Mouse (Mus musculus): ENCODE results near the gene Ap1b1. TPM values are rescaled to one million over a fixed set of nuclear protein-coding genes. Genes with fewer than 3 reads are reported as not detected.
A peak's percentile ranks its signal among the peaks of the same experiment; 100 is the strongest.

Gene Ap1b1
- polyA plus RNA-seq (2016; fragmentation: Nextera tagmentation; extraction: Ambion mirVana) = 54.8 and 55.3 TPM in 2 replicates

DNA sequence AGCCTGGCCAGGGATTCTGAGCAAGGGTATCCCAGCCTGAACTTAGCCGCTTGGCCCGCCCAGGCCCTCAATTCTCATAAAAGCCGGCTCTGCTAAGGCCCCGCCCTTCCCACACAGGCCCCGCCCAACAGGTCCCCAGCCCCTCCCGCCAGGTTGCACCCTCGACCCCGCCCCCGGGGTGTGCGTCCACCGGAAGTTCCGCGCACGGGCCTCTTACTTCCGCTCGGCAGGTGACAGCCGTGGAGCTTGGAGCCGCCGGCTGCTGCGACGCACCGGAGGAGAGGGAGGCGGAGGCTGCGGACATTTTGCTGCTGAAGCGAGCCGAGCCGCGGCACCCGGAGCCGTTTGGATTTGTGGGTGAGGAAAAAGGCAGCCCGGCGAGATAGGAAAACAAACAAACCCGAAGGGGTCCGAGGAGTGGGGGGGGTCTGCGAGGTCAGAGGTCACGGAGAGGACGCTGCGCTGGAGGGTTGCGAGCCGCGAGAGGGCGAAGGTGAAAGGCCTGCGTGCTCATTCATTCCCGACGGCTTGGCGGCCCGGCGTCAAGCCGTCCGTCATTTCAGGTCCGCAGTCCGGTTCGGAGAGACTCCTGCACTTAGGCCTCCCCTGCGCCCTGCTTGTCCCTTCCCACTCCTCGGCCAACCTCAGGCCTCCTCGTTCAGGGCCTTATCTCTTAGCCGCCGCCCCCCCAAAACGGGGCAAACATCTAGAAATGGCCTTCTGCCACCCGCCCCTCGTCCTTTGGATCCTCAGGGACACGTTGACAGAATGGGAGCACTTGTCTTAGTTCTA lies at the start of gene Ap1b1:
Gene Ap1b1, plus strand, starts transcription at position 130 of the 792 bp plus-strand sequence.
- H3K9me3 ChIP-seq = no peaks in the 10 kb centered on the region
- H3K9ac ChIP-seq = peak within 1 kb of the TSS; percentile 74
- peak within 1 kb of the TSS; percentile 90 for H3K4me2 ChIP-seq (replicated peaks)
- H3K27ac ChIP-seq = peak within 1 kb of the TSS; percentile 5; the same call in 1 of the 2 replicates
- H3K4me1 ChIP-seq = peaks cover 8% of the 10 kb centered on the region; the same call in 1 of the 2 replicates
- peak; percentile 87 for ATAC-seq (ENCODE audit: insufficient number of reproducible peaks, insufficient read depth, low FRiP score, low TSS enrichment)
- peaks cover 5% of the 10 kb centered on the region; the same call in 1 of the 2 replicates for H3K36me3 ChIP-seq
- no peaks in the 10 kb centered on the region for H3K27me3 ChIP-seq
- peak within 1 kb of the TSS; percentile 78 for H3K4me3 ChIP-seq
- WGBS = under 1% methylated on average over 62 of the region's 62 CpGs

DNA sequence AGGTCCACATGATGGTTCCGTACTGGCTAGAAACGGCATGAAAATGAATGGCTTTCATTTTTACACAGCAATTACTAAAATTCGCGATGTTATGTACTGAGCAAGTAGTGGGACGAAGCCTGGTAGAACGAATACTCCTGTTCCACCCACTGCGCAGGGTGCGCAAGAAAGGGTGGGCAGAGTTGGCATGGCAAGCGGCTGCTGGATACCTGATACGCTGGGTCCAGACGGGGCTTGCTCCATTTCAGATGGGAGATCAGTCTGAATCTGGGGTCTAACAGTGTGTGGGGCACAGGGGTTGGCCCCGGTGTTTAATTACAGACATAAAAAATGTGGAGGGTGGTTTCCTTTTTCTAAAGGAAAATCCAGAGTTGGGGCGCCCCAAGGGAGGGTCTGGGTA lies 40.1 kb upstream of the Ap1b1 start:
- 37% methylated on average over 13 of the region's 13 CpGs for WGBS
- peaks cover 69% of the 10 kb centered on the region for H3K27me3 ChIP-seq
- H3K27ac ChIP-seq = no peak overlapping the region
- H3K36me3 ChIP-seq = no peaks in the 10 kb centered on the region
- no peaks in the 10 kb centered on the region for H3K9me3 ChIP-seq
- peak overlapping the region; percentile 93 for H3K4me2 ChIP-seq (replicated peaks)
- ATAC-seq (ENCODE audit: insufficient number of reproducible peaks, insufficient read depth, low FRiP score, low TSS enrichment) = peak; percentile 38; the same call in 1 of the 2 replicates
- H3K9ac ChIP-seq = no peak overlapping the region
- peak overlapping the region; percentile 47 for H3K4me3 ChIP-seq
- H3K4me1 ChIP-seq = peaks cover 17% of the 10 kb centered on the region

DNA sequence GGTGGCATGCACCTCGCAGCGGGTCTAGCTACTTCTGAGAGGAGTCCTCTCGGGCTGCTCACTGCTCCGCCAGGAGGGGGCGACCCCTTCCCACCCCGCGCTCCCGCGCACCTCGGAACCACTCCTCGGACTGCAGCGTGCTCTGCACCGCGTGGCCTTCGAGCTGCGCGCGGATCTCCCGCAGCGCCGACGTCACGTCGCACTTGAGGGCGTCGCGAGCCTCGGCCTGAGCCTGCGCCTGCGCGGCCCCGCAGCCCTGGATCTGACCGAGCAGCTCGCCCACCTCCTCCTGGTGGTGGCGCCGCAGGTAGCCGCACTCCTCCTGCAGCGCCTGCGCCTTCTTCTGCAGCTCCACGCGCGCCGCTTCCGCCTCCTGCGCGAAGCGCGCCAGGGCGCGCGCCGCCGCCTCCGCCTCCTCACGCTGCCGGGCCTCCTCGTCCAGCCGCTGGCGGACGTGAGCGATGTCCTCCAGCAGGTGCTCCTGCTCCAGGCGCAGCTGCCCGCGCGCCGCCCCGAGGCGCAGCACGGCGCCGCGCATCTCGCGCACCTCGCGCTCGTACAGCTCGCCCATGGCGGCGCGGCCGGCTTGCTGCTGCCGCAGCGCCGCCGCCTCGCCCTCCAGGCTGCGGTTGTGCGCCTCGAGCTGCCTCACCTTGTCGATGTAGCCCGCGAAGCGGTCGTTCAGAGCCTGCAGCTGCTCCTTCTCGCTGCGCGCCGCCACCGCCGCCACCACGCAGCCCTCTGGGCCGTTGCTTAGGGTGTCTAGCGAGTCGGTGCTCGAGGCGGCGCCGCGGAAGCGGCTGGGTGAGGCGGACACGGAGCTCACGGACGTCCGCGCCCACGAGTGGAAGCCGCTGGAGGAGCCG lies 39.4 kb upstream of the Ap1b1 start:
- under 1% methylated on average over 120 of the region's 120 CpGs for WGBS
- Histone ChIP-seq H3K27me3 (peaks cover 74% of the 10 kb centered on the region), H3K27ac (no peak overlapping the region), H3K36me3 (no peaks in the 10 kb centered on the region), H3K4me3 (peak overlapping the region; percentile 47), H3K9ac (peak overlapping the region; percentile 37; the same call in 1 of the 2 replicates), H3K9me3 (no peaks in the 10 kb centered on the region), H3K4me1 (peaks cover 17% of the 10 kb centered on the region), H3K4me2 (replicated peaks) (peak overlapping the region; percentile 93)
- peak; percentile 75 for ATAC-seq (ENCODE audit: insufficient number of reproducible peaks, insufficient read depth, low FRiP score, low TSS enrichment)

DNA sequence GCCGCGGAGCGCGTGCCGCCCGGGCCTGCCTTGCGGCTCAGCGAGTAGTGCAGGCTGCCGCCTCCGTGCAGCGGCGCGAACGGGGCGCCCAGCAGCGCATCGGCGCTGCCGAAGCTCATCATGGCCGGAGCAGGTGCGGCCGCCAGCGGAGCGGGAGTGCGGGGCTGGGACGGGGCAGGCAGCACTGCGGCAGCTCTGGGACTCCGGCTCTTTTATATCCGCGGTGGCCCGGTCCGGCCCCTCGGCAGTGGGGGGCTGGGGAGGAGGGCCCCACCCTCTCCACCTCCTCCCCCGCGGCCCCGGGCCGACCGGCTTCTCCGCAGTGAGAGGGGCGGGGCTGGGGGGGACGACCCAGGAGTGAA lies 38.8 kb upstream of the Ap1b1 start, which contains the start of gene Nefh:
Gene Nefh, minus strand, starts transcription at position 252 of the 362 bp plus-strand sequence.
- Histone ChIP-seq H3K4me1 (peaks cover 17% of the 10 kb centered on the region), H3K36me3 (no peaks in the 10 kb centered on the region), H3K4me2 (replicated peaks) (peak within 1 kb of the TSS; percentile 93), H3K9ac (peak within 1 kb of the TSS; percentile 37; the same call in 1 of the 2 replicates), H3K9me3 (no peaks in the 10 kb centered on the region), H3K27me3 (peaks cover 80% of the 10 kb centered on the region), H3K4me3 (peak within 1 kb of the TSS; percentile 47), H3K27ac (no peak within 1 kb of the TSS)
- ATAC-seq (ENCODE audit: insufficient number of reproducible peaks, insufficient read depth, low FRiP score, low TSS enrichment) = no peak
- WGBS = 1% methylated on average over 41 of the region's 41 CpGs

DNA sequence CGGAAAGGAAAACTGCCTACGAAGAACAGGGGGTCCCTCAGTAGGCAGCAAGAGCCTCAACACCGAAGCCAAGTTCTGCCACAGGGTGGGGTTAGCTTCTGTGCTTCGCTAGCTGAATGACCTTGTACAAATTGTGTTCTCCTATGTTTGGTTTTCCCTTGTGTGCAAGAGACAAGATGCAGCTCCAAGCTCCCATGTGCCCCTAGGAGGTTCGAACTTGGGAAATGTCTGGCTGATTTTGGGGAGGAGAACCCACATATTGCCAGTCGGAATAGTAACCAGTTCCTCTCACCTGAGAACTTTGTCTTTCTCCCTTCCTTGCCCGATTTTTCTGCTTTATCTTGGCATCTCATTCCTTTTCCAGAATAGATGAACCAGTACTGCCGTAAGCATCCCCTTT lies 37.8 kb upstream of the Ap1b1 start:
- peaks cover 22% of the 10 kb centered on the region for H3K4me1 ChIP-seq
- no peak overlapping the region for H3K4me3 ChIP-seq
- H3K27ac ChIP-seq = no peak overlapping the region
- H3K4me2 ChIP-seq (replicated peaks) = no peak overlapping the region; the same call in 1 of the 2 replicates
- H3K9ac ChIP-seq = no peak overlapping the region
- peaks cover 90% of the 10 kb centered on the region for H3K27me3 ChIP-seq
- H3K9me3 ChIP-seq = no peaks in the 10 kb centered on the region
- 31% methylated on average over 8 of the region's 8 CpGs for WGBS
- ATAC-seq (ENCODE audit: insufficient number of reproducible peaks, insufficient read depth, low FRiP score, low TSS enrichment) = no peak
- no peaks in the 10 kb centered on the region for H3K36me3 ChIP-seq

DNA sequence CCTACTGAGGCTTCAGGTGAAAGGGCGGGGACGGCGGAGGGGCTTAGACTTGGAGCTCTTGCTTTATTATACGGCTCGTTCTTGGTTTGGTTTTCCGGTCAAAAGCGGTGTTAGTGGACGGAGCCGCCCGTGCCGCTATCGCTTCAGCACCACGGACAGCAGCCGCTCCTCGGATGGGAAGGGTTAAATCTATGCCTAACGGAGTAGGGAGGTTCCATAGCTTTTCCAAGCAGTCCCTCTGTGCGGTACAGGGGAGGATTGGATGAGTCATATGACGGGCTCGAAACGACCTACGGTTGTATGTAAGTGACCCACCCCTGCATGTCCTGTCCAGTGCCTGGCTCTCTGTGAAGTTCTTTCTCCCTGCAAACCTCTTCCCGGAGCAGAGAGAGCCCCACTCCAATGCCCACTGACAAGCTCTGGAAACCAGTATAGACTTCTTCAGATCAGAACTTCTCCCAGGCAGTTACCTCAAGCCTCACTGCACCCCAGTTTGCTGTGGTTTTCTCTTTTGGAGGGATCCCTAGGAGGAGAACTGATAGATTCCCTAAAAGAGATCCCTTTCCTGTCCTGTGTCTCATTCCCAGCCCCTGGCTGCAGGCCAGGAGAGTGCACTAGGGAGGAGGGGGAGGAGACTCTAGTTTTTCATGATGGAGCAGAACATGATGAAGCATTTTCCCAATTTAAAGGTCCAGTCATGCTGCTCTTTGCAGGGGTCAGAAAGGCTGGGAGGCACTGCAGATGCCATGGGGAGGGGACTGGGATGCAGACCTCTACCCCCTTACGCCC lies 37.2 kb upstream of the Ap1b1 start:
- ATAC-seq (ENCODE audit: insufficient number of reproducible peaks, insufficient read depth, low FRiP score, low TSS enrichment) = no peak
- no peak overlapping the region; the same call in 1 of the 2 replicates for H3K4me2 ChIP-seq (replicated peaks)
- no peaks in the 10 kb centered on the region for H3K36me3 ChIP-seq
- 5% methylated on average over 23 of the region's 23 CpGs for WGBS
- H3K4me3 ChIP-seq = no peak overlapping the region
- peaks cover 97% of the 10 kb centered on the region for H3K27me3 ChIP-seq
- no peak overlapping the region for H3K27ac ChIP-seq
- peaks cover 24% of the 10 kb centered on the region for H3K4me1 ChIP-seq
- no peak overlapping the region for H3K9ac ChIP-seq
- no peaks in the 10 kb centered on the region for H3K9me3 ChIP-seq

DNA sequence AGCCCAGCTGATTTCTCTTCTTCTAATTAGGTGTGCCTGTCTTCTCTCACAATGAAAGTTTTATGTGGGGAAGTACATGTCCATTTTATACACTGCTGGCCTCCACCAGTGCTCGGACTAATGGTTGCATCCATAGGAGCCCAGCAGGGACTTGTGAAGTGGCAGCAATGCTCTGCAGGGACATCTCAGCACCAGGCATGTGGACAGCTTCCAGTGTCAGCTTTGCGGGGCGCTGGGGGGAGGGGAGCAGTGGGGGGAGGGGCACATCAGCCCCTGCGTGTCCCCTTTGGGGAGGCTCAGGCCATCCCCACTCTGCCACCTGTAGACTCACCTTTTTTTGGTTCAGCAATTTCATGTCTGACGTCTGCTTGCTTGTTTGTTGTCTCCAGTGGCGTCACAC lies 33.2 kb upstream of the Ap1b1 start:
- Histone ChIP-seq H3K4me2 (replicated peaks) (no peak overlapping the region), H3K4me1 (peaks cover 8% of the 10 kb centered on the region; the same call in 1 of the 2 replicates), H3K27me3 (peaks cover 68% of the 10 kb centered on the region), H3K36me3 (no peaks in the 10 kb centered on the region), H3K9me3 (no peaks in the 10 kb centered on the region), H3K27ac (no peak overlapping the region), H3K9ac (no peak overlapping the region), H3K4me3 (no peak overlapping the region)
- 5% methylated on average over 6 of the region's 6 CpGs for WGBS
- ATAC-seq (ENCODE audit: insufficient number of reproducible peaks, insufficient read depth, low FRiP score, low TSS enrichment) = no peak

DNA sequence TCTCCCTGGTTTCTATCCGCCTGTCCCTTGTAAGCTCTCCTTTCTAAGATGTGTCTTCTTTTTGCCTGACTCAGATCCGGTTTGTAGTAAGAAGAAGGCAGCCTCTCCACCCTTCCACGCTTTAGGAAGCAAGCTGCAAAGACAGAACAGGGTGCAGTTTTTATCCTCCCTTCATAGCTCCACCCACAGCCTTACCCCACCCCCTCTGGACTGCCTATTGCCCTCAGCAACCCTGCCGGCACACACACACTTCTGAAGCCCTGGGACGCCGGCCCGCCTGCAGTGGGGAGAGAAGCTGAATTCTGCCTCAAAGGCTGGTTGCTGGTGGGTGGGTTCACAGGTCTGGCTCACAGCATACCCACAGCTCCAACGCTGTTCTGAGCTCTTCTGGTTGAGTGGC lies 32.7 kb upstream of the Ap1b1 start:
- Histone ChIP-seq H3K9me3 (no peaks in the 10 kb centered on the region), H3K9ac (no peak overlapping the region), H3K4me2 (replicated peaks) (no peak overlapping the region), H3K4me3 (no peak overlapping the region), H3K27me3 (peaks cover 63% of the 10 kb centered on the region), H3K36me3 (no peaks in the 10 kb centered on the region), H3K27ac (no peak overlapping the region), H3K4me1 (peaks cover 8% of the 10 kb centered on the region; the same call in 1 of the 2 replicates)
- no peak for ATAC-seq (ENCODE audit: insufficient number of reproducible peaks, insufficient read depth, low FRiP score, low TSS enrichment)
- 1% methylated on average over 8 of the region's 8 CpGs for WGBS

DNA sequence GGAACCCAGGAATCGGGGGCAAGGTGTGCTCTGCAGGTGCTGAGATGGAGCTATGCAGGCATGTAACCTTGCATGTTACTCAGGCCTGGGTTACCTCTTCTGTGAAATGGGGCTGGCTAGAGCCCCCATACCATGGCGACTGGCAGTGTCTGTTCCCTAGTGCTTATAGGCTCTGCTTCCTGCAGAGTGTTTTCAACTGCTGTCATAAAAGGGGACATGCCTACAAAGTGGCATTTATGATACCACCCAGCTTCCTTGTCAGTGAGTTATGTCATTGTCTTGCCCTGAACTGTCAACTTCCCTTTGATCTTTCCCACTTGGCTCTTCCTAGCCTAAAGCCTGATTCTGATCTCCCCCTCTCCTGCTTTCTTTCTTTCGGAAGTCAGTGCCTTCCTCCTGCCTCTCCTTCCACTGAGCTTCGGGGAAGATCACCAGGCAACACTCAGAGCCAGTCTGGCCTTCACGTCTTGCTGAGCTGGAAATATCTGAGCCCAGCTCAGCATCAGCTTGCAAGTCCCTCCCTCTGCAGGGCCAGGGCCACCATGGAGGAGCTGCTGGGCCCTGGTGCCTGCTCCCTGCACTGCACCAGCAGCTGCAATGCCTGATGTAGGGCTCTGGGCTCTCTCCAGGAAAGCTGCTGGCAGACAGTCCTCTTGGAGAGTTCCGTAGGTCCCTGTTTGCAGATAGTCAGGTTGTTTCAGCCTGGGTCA lies 23.4 kb upstream of the Ap1b1 start:
- 50% methylated on average over 6 of the region's 6 CpGs for WGBS
- Histone ChIP-seq H3K9me3 (no peaks in the 10 kb centered on the region), H3K4me2 (replicated peaks) (no peak overlapping the region), H3K27me3 (no peaks in the 10 kb centered on the region), H3K4me3 (no peak overlapping the region), H3K9ac (no peak overlapping the region), H3K27ac (no peak overlapping the region), H3K4me1 (no peaks in the 10 kb centered on the region), H3K36me3 (no peaks in the 10 kb centered on the region)
- ATAC-seq (ENCODE audit: insufficient number of reproducible peaks, insufficient read depth, low FRiP score, low TSS enrichment) = no peak

DNA sequence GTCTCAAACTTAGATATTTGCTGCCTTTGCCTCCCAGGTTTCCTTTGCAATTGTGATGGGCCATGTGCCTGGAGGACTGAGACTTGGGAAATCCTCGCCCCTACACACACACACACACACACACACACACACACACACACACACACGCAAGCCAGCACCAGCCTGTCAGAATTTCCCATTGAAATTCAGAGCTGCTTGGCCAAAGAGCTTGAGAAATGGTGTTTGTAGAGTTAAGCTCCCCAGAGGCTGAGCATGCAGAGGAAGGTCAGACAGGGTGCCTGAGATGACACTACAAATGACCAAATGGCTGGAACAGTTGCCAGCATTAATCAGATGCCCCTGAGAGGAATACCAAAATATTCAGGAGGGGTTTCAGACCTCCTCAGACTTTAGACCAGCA lies 20.3 kb upstream of the Ap1b1 start:
- 0 out of 2 replicates have a peak, but pooled peaks cover 3% of the 10 kb centered on the region for H3K27me3 ChIP-seq
- no peaks in the 10 kb centered on the region for H3K4me1 ChIP-seq
- H3K9me3 ChIP-seq = no peaks in the 10 kb centered on the region
- H3K4me3 ChIP-seq = no peak overlapping the region
- no peak overlapping the region for H3K4me2 ChIP-seq (replicated peaks)
- 55% methylated on average over 2 of the region's 2 CpGs for WGBS
- H3K36me3 ChIP-seq = no peaks in the 10 kb centered on the region
- ATAC-seq (ENCODE audit: insufficient number of reproducible peaks, insufficient read depth, low FRiP score, low TSS enrichment) = no peak
- no peak overlapping the region for H3K27ac ChIP-seq
- no peak overlapping the region for H3K9ac ChIP-seq
